Mouse (Mus musculus) embryonic facial prominence, embryonic 12.5 days (tissue): ENCODE data around the gene Tmem63a. TPM values are rescaled to one million over a fixed set of nuclear protein-coding genes. Genes with fewer than 3 reads are reported as not detected.
A peak's percentile ranks its signal among the peaks of the same experiment; 100 is the strongest.

Source experiments
- ATAC-seq: fragments of 200-750 bp; cut with Nextera tagmentation; 2 replicates; pipeline ENCODE4 v1.8.0; 2017; ENCODE audit not compliant: insufficient number of reproducible peaks, insufficient read depth, low FRiP score, low TSS enrichment
- H3K27ac ChIP-seq: fragments of 300-500 bp; sonication (generic); 2 replicates; pipeline ENCODE4 v1.5.1; 2016; ENCODE audit warnings: mild to moderate bottlenecking
- H3K27me3 ChIP-seq: fragments of 300-500 bp; sonication (generic); 2 replicates; pipeline ENCODE4 v1.6.1; 2016; ENCODE audit warnings: mild to moderate bottlenecking, moderate library complexity
- H3K36me3 ChIP-seq: fragments of 300-500 bp; sonication (generic); 2 replicates; pipeline ENCODE4 v1.6.1; 2016; ENCODE audit warnings: mild to moderate bottlenecking
- H3K4me1 ChIP-seq: fragments of 300-500 bp; sonication (generic); 2 replicates; pipeline ENCODE4 v1.6.1; 2016
- H3K4me2 ChIP-seq: fragments of 300-500 bp; sonication (generic); replicated peaks from 2 replicates; pipeline ENCODE4 v1.6.1; 2016; ENCODE audit warnings: mild to moderate bottlenecking, moderate library complexity
- H3K4me3 ChIP-seq: fragments of 300-500 bp; sonication (generic); 2 replicates; pipeline ENCODE4 v1.5.1; 2016; ENCODE audit warnings: mild to moderate bottlenecking
- H3K9ac ChIP-seq: fragments of 300-500 bp; sonication (generic); 2 replicates; pipeline ENCODE4 v1.6.1; 2016; ENCODE audit warnings: mild to moderate bottlenecking, moderate library complexity
- H3K9me3 ChIP-seq: fragments of 300-500 bp; sonication (generic); 2 replicates; pipeline ENCODE4 v1.6.1; 2016; ENCODE audit warnings: mild to moderate bottlenecking, moderate library complexity
- WGBS: fragments of 180-500 bp; shearing (Covaris S2); methylation state at CpG from one replicate; pipeline ENCODE4 v1.1.7; 2016; 5-methylcytosine and 5-hydroxymethylcytosine counted together
- polyA plus RNA-seq: library from polyadenylated mRNA; unstranded; fragments of >200 nt; fragmentation: Nextera tagmentation; extraction: Ambion mirVana; gene quantifications from 2 replicates; pipeline ENCODE4 v1.2.1, GENCODE M21; 2016

The Tmem63a gene
- polyA plus RNA-seq, 1 experiment from 2014 or later: 8.9 TPM

DNA sequence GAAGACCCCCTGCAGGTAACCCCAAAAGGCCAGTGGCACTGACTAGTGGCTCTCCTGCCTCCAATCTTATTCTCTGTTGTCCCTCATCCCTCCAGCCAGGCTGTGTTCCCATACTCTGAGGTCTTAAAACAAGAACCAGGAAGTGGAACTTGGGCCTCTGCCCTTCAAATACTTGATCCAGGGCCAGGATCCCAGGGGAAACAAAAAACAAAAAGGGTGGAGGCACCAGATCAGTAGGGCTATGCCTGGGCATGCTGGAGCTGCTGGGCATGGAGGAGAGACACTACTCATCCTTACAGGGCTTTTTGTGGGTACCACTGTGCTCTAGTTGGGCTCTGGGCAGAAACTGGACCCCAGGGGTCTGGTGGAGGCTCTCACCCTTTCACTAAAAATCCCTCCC, 73.4 kb downstream of the Tmem63a start:
- Histone ChIP-seq H3K4me3 (no peak overlapping the region), H3K9ac (peak overlapping the region; percentile 7; the same call in 1 of the 2 replicates), H3K27ac (no peak overlapping the region), H3K4me2 (no peak overlapping the region), H3K36me3 (no peaks in the 10 kb centered on the region), H3K9me3 (no peaks in the 10 kb centered on the region), H3K4me1 (peaks cover 11% of the 10 kb centered on the region; the same call in 1 of the 2 replicates), H3K27me3 (no peaks in the 10 kb centered on the region)
- ATAC-seq: no peak

- Histone ChIP-seq H3K4me3 (no peak overlapping the region; the same call in 1 of the 2 replicates), H3K9ac (peak overlapping the region; percentile 7; the same call in 1 of the 2 replicates), H3K4me1 (peaks cover 11% of the 10 kb centered on the region; the same call in 1 of the 2 replicates), H3K36me3 (no peaks in the 10 kb centered on the region), H3K4me2 (peak overlapping the region; percentile 98), H3K27ac (no peak overlapping the region), H3K9me3 (no peaks in the 10 kb centered on the region), H3K27me3 (no peaks in the 10 kb centered on the region)
- ATAC-seq: no peak
- 71% methylated on average over 4 of the region's 4 CpGs for WGBS
Measured at GRCm38 (mm10) chr1:181016045-181016444, 73.9 kb downstream of the Tmem63a start.

GRCm38 (mm10) chr1:181016532-181017131, 74.5 kb downstream of the Tmem63a start:
- ATAC-seq: peak; percentile 45; the same call in 1 of the 2 replicates
- H3K27me3 ChIP-seq: no peaks in the 10 kb centered on the region
- H3K36me3 ChIP-seq: no peaks in the 10 kb centered on the region
- H3K4me1 ChIP-seq: peaks cover 11% of the 10 kb centered on the region; the same call in 1 of the 2 replicates
- peak overlapping the region; percentile 47 for H3K4me3 ChIP-seq
- H3K9ac ChIP-seq: peak overlapping the region; percentile 52
- no peaks in the 10 kb centered on the region for H3K9me3 ChIP-seq
- H3K27ac ChIP-seq: no peak overlapping the region
- WGBS: 4% methylated on average over 21 of the region's 21 CpGs
- peak overlapping the region; percentile 98 for H3K4me2 ChIP-seq

- Histone ChIP-seq H3K27ac (0 out of 2 replicates have a peak overlapping the region, but pooled peaks have one; percentile 18), H3K36me3 (no peaks in the 10 kb centered on the region), H3K9ac (peak overlapping the region; percentile 52), H3K4me1 (peaks cover 11% of the 10 kb centered on the region; the same call in 1 of the 2 replicates), H3K27me3 (no peaks in the 10 kb centered on the region), H3K4me2 (peak overlapping the region; percentile 98), H3K4me3 (peak overlapping the region; percentile 47), H3K9me3 (no peaks in the 10 kb centered on the region)
- WGBS: 0% methylated on average over 22 of the region's 22 CpGs
- peak; percentile 73; the same call in 1 of the 2 replicates for ATAC-seq
Measured at GRCm38 (mm10) chr1:181017212-181017711, 75.1 kb downstream of the Tmem63a start.

DNA sequence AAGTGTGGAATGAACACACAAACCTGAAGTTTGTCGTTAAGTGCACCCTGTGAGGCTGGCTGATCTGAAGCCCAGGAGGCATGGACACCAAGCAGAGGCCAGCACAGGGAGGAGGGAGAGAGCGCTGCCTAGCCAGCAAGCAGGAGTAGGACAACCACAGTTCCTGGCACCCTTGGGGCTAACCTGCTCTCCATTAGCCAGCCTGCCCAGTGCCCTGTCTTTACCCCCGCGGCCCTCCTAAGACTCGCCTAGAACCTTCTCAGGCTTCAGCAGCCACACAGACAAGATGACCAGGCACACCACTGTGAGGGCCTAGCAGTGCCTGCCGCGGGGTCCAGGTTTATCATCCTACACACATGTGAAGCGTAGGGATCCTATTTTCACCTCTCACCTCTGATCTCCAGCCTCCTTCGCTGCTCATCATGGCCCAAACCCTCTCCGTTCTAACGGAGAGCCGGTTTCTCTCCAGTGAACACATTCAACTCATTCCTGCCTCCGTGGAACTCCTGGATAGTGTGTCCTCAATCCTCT, 75.8 kb downstream of the Tmem63a start:
- Histone ChIP-seq H3K27ac (no peak overlapping the region), H3K4me1 (peaks cover 11% of the 10 kb centered on the region; the same call in 1 of the 2 replicates), H3K4me2 (no peak overlapping the region), H3K4me3 (no peak overlapping the region), H3K9ac (no peak overlapping the region), H3K9me3 (no peaks in the 10 kb centered on the region), H3K36me3 (no peaks in the 10 kb centered on the region), H3K27me3 (no peaks in the 10 kb centered on the region)
- ATAC-seq: no peak
- WGBS: 75% methylated on average over 13 of the region's 13 CpGs

DNA sequence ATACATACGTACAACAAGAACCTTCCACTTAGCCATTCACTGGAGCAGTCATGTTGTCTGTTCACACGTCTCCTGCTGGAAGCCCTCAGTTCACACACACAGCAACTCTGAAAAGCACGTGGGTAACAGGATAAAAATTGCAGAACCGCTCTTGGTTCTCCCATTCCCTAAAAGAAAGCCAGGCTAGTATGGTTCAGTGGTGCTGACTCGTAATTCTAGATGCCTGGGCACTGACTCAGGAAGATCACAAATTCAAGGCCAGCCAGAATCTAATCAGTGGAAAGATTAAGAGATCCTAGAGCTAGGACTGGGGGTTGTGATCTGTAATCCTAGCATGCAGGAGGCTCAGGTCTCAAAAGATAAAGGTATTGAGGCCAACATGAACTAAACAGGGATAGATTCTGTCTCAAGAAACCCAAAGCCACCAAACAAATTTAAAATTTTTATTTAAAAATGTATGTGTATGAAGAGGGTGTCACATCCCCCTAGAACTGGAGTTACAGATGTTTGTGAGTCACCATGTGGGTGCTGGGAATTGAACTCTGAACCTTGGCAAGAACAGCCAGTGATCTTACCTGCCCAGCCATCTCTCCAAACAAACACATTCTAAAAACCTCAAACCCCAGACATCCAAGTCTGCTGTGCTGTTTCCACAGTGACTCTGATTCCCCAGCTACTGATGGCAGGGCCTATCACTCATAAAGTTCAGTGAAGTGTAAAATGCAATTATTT, 78.8 kb downstream of the Tmem63a start, which contains the start of gene Ephx1:
Gene Ephx1 (minus strand): TSS at position 149 of the 732 bp plus-strand sequence.
- H3K9ac ChIP-seq: no peak within 1 kb of the TSS
- no peak within 1 kb of the TSS for H3K27ac ChIP-seq
- no peak within 1 kb of the TSS for H3K4me2 ChIP-seq
- no peaks in the 10 kb centered on the region for H3K27me3 ChIP-seq
- H3K36me3 ChIP-seq: no peaks in the 10 kb centered on the region
- no peaks in the 10 kb centered on the region for H3K9me3 ChIP-seq
- 56% methylated on average over 5 of the region's 5 CpGs for WGBS
- ATAC-seq: no peak
- H3K4me3 ChIP-seq: no peak within 1 kb of the TSS
- H3K4me1 ChIP-seq: 0 out of 2 replicates have a peak, but pooled peaks cover 11% of the 10 kb centered on the region

GRCm38 (mm10) chr1:181021488-181021865, 79.3 kb downstream of the Tmem63a start:
- H3K4me3 ChIP-seq: no peak overlapping the region
- no peaks in the 10 kb centered on the region for H3K36me3 ChIP-seq
- H3K27me3 ChIP-seq: no peaks in the 10 kb centered on the region
- WGBS: 69% methylated on average over 7 of the region's 7 CpGs
- no peak for ATAC-seq
- no peak overlapping the region for H3K4me2 ChIP-seq
- 0 out of 2 replicates have a peak, but pooled peaks cover 6% of the 10 kb centered on the region for H3K4me1 ChIP-seq
- no peak overlapping the region for H3K27ac ChIP-seq
- no peaks in the 10 kb centered on the region for H3K9me3 ChIP-seq
- no peak overlapping the region for H3K9ac ChIP-seq

- Histone ChIP-seq H3K27ac (no peak overlapping the region), H3K9ac (no peak overlapping the region), H3K4me2 (no peak overlapping the region), H3K27me3 (no peaks in the 10 kb centered on the region), H3K4me3 (no peak overlapping the region), H3K4me1 (0 out of 2 replicates have a peak, but pooled peaks cover 2% of the 10 kb centered on the region), H3K9me3 (no peaks in the 10 kb centered on the region), H3K36me3 (no peaks in the 10 kb centered on the region)
- WGBS: 11% methylated on average over 1 of the region's 1 CpGs
- ATAC-seq: peak; percentile 22; the same call in 1 of the 2 replicates
Measured at GRCm38 (mm10) chr1:181022265-181022664, 80.1 kb downstream of the Tmem63a start.

Other genes with a start within 250 kb of the Tmem63a start
- 0.15 and 0.38 TPM in 2 replicates for gene Mixl1, start 245.3 kb upstream of the Tmem63a start, polyA plus RNA-seq
- gene Acbd3, start 216.3 kb upstream of the Tmem63a start, polyA plus RNA-seq: 27.8 and 29.2 TPM in 2 replicates
- gene H3f3a, start 128.4 kb upstream of the Tmem63a start, polyA plus RNA-seq: 3,184 and 3,209 TPM in 2 replicates
- gene Sde2, start 91.2 kb upstream of the Tmem63a start, polyA plus RNA-seq: 41.6 and 47.0 TPM in 2 replicates
- gene Lefty2, start 49.2 kb upstream of the Tmem63a start, polyA plus RNA-seq: 0.22 and 0.67 TPM in 2 replicates
- gene Pycr2, start 38.1 kb upstream of the Tmem63a start, polyA plus RNA-seq: 110 and 112 TPM in 2 replicates
- gene Lefty1, start 7.3 kb upstream of the Tmem63a start, polyA plus RNA-seq: 1.2 and 2.4 TPM in 2 replicates
- 1.5 and 2.6 TPM in 2 replicates for gene Ephx1, start 78.6 kb downstream of the Tmem63a start, polyA plus RNA-seq
- not detected in 2 replicates for gene 9130409I23Rik, start 108.9 kb downstream of the Tmem63a start, polyA plus RNA-seq
- 46.6 and 49.8 TPM in 2 replicates for gene Nvl, start 201.9 kb downstream of the Tmem63a start, polyA plus RNA-seq
- 79.4 and 88.8 TPM in 2 replicates for gene Cnih4, start 202.3 kb downstream of the Tmem63a start, polyA plus RNA-seq